Mouse (Mus musculus) megakaryocyte, embryonic 14.5 days (primary cell): ENCODE data around the gene Htr5b. TPM values are rescaled to one million over a fixed set of nuclear protein-coding genes. Genes with fewer than 3 reads are reported as not detected.

Experiments
- H3K27me3 ChIP-seq: replicated peaks from 2 replicates; pipeline ENCODE3; 2012; ENCODE audit warnings: inconsistent platforms
- H3K36me3 ChIP-seq: replicated peaks from 2 replicates; pipeline ENCODE3; 2012; ENCODE audit warnings: low read length, inconsistent platforms, mixed read lengths
- H3K4me1 ChIP-seq: 2 replicates; pipeline ENCODE4 v1.6.1; 2012; ENCODE audit warnings: inconsistent platforms
- H3K4me3 ChIP-seq: replicated peaks from 2 replicates; pipeline ENCODE3; 2012; ENCODE audit warnings: moderate library complexity, mild to moderate bottlenecking, inconsistent platforms
- H3K9me3 ChIP-seq: 2 replicates; pipeline ENCODE4 v1.6.1; 2012; ENCODE audit warnings: inconsistent platforms
- FLI1 ChIP-seq: IDR thresholded peaks from 2 replicates; pipeline ENCODE4 v1.6.1; 2012; ENCODE audit warnings: low read length, inconsistent platforms, mixed read lengths
- GATA1 ChIP-seq: IDR thresholded peaks from 3 replicates; pipeline ENCODE4 v1.6.1; 2012; ENCODE audit warnings: mixed read lengths, low read length, inconsistent platforms, borderline replicate concordance
- polyA plus RNA-seq: library from polyadenylated mRNA; stranded (reverse); fragments of >175 nt; gene quantifications from 2 replicates; pipeline ENCODE4 v1.2.3, GENCODE M21; 2012; ENCODE audit warnings: low replicate concordance; ENCODE audit not compliant: insufficient read depth

The Htr5b gene
- not detected in 2 replicates for polyA plus RNA-seq

DNA sequence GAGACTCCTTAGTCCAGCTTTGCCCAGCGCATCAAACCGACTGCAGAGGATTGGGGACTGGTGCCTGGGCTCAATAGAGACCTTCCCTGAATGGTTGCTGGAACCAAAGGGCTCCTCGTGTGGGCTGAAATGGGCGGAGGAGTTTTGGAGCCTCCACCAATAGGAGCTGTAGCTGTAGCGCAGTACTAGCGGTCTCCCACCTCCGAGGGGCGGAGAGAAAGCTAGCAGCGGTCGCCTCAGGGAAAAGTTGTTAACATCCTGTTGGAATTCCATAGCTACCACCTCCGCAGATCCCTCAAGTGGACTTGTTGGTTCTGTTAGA lies at the start of gene Htr5b:
Htr5b (minus strand) TSS at position 67 of the 322 bp plus-strand sequence.
- Histone ChIP-seq H3K4me3 (peak within 1 kb of the TSS; percentile 85), H3K9me3 (peaks cover 10% of the 10 kb centered on the region), H3K36me3 (no peaks in the 10 kb centered on the region), H3K27me3 (peaks cover 44% of the 10 kb centered on the region), H3K4me1 (peaks cover 16% of the 10 kb centered on the region)
- TF ChIP-seq FLI1, result no peak
- no peak for TF ChIP-seq GATA1

- peaks cover 2% of the 10 kb centered on the region for H3K27me3 ChIP-seq
- TF ChIP-seq FLI1, result no peak
- no peak for TF ChIP-seq GATA1
- no peaks in the 10 kb centered on the region for H3K4me1 ChIP-seq
- H3K9me3 ChIP-seq, result no peaks in the 10 kb centered on the region
- no peak overlapping the region for H3K4me3 ChIP-seq
- H3K36me3 ChIP-seq, result no peaks in the 10 kb centered on the region
These were observed 49.2 kb upstream of the Htr5b start for GRCm38 (mm10) chr1:121577491-121577890.

DNA sequence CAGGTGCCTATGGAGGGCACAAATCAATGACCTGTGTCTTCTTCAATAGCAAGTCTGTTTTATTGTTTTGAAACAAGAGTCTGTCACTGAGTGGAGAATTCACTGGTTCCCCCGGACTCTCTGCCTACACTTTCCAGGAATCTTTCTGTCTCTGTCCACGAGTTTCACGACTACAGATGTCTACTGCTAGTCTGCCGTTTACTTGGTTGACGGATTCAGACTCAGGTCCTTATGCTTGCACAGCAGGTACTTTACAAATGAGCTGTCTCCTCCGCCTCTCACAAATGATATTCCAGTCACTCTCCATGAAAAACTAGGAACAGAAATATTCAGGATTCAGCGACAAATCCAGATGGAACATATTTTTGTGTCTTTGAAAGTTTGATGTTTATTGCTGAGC lies 42.3 kb upstream of the Htr5b start:
- Histone ChIP-seq H3K4me3 (no peak overlapping the region), H3K27me3 (no peaks in the 10 kb centered on the region), H3K9me3 (no peaks in the 10 kb centered on the region), H3K4me1 (peaks cover 7% of the 10 kb centered on the region; the same call in 1 of the 2 replicates), H3K36me3 (peaks cover 2% of the 10 kb centered on the region)
- TF ChIP-seq GATA1 (no peak), FLI1 (no peak)

DNA sequence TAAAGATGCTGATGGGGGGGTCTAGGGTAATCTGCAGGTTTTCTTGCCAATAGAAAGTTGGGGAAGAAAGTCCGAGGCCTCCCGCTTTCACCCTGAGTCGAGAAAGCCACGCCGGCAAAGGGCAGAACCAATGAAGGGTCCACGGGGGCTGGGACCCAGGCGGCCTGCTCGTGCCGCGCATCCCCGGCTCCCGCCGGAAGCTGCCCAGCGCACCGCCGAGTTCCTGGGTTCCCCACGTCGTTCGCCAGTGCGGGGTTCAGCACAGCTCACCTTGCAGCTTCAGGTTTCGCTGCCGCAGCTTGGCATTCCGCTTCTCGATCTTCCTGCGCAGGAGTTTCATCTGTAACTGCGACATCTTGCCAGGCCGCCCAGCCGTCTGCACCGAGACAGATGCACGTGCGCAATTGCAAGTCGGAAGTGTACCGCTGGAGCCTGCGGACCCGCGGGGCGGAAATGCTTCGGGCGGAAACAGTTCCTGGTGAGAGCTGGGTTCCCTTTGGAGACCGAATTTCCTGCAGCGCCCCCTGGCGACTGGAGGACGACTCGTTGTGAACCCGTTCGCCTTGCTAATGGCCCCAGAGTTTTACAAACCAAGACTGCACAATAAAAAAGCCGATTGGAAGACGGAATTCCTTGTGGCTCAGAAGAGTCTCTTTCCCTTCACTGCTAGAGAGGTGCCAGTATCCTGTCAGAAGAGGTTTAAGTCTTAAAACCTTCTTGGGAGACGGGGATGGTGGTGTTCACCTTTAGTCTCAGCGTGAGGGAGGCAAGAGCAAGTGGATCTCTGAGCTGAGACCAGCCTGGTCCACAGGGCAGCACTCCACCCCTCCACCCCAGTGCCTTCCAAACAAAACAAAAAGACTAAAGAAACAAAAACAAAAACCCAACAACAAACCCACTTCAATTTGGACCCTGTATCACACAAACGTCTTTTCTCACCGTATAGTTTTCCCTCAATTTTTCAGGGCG lies 39.5 kb upstream of the Htr5b start, which contains the start of gene Ddx18:
Ddx18 (minus strand) TSS at position 469 of the 969 bp plus-strand sequence.
- peaks cover 26% of the 10 kb centered on the region for H3K36me3 ChIP-seq
- peaks cover 10% of the 10 kb centered on the region; the same call in 1 of the 2 replicates for H3K4me1 ChIP-seq
- TF ChIP-seq GATA1 (no peak), FLI1 (0 out of 2 replicates have a peak, but pooled peaks have one; percentile 29)
- peak within 1 kb of the TSS; percentile 96 for H3K4me3 ChIP-seq
- H3K9me3 ChIP-seq, result no peaks in the 10 kb centered on the region
- H3K27me3 ChIP-seq, result no peaks in the 10 kb centered on the region

GRCm38 (mm10) chr1:121557861-121558260 lies 29.6 kb upstream of the Htr5b start:
- Histone ChIP-seq H3K9me3 (no peaks in the 10 kb centered on the region), H3K36me3 (peaks cover 95% of the 10 kb centered on the region), H3K4me1 (peaks cover 3% of the 10 kb centered on the region; the same call in 1 of the 2 replicates), H3K27me3 (no peaks in the 10 kb centered on the region), H3K4me3 (no peak overlapping the region)
- TF ChIP-seq FLI1, result no peak
- TF ChIP-seq GATA1, result no peak

DNA sequence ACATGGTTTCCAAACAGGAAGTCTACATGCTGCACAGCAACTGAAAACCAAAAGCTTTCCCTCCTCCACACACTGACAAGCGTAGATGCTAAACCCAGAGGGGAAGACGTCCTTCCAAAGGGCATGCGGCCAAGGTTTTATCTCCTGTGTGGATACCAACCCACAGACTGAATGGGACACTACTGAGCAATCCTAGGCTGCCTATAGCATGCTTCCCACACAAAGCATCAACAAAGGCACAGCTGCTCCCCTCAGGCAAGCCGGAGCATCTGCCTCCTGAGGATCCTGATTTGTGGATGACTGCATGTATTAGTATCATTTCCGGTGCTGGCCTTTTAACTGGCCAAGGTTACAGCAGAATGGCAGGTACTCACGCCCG lies 23.2 kb upstream of the Htr5b start:
- Histone ChIP-seq H3K9me3 (no peaks in the 10 kb centered on the region; the same call in 1 of the 2 replicates), H3K27me3 (no peaks in the 10 kb centered on the region), H3K4me3 (no peak overlapping the region), H3K4me1 (peaks cover 8% of the 10 kb centered on the region; the same call in 1 of the 2 replicates), H3K36me3 (peaks cover 57% of the 10 kb centered on the region)
- no peak for TF ChIP-seq FLI1
- no peak for TF ChIP-seq GATA1

DNA sequence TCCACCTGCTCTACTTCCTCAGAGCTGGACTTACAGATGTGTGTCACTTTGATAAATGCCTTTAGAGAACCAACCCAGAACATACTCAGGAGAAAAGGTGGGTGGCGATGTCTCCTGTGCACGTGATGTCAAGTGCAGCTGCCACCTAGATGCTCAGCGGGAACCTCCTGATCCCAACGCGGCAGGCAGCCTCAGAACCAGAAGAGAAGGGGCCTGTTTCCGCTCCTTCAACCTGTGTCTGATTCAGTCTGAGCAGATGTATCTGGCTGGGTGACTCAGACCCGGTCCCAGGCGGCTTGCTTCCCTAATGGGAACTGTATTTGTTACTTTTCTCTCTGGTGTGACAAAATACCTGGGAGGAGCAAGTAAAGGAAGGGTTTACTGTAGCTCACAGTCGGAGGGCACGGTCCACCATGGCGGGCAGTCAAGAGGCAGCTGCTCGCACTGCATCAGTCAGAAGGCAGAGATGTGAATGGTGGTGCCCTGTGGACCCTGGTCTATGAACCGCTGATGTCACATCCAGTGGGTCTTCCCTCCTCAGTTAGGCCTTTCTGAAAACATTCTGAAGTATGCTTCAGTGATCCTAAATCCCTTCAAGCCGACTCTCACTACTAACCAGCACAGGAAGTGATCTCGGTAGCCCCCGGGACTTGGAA lies 22.7 kb upstream of the Htr5b start:
- H3K4me3 ChIP-seq, result no peak overlapping the region
- H3K36me3 ChIP-seq, result peaks cover 52% of the 10 kb centered on the region
- TF ChIP-seq FLI1 (no peak), GATA1 (no peak)
- peaks cover under 1% of the 10 kb centered on the region for H3K27me3 ChIP-seq
- peaks cover 8% of the 10 kb centered on the region; the same call in 1 of the 2 replicates for H3K4me1 ChIP-seq
- no peaks in the 10 kb centered on the region; the same call in 1 of the 2 replicates for H3K9me3 ChIP-seq

DNA sequence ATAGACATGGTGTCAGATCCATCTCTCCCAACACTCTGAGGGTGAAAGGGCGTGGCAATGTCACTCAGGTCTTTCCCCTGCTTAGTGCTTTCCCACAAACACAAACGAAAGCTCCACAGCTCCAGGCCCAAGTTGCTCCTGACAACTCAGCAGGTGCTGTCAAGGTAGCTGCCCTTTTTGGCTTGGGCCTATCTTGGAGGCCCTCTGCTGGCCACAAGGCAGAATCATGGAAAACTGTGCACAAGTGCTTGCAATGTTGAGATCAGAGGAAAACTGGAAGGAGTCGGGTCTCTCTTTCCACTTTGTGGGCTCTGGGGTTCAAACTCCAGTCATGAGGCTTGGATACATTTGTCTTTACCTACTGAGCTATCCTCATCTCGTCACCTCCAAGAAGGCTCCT lies 21.2 kb upstream of the Htr5b start:
- peaks cover 8% of the 10 kb centered on the region; the same call in 1 of the 2 replicates for H3K4me1 ChIP-seq
- no peaks in the 10 kb centered on the region; the same call in 1 of the 2 replicates for H3K9me3 ChIP-seq
- H3K36me3 ChIP-seq, result peaks cover 37% of the 10 kb centered on the region
- no peak overlapping the region for H3K4me3 ChIP-seq
- peaks cover 2% of the 10 kb centered on the region for H3K27me3 ChIP-seq
- TF ChIP-seq FLI1 (no peak), GATA1 (no peak)

- peaks cover 31% of the 10 kb centered on the region for H3K36me3 ChIP-seq
- TF ChIP-seq GATA1, result no peak
- TF ChIP-seq FLI1, result no peak
- no peak overlapping the region for H3K4me3 ChIP-seq
- H3K27me3 ChIP-seq, result peaks cover 2% of the 10 kb centered on the region
- H3K9me3 ChIP-seq, result no peaks in the 10 kb centered on the region; the same call in 1 of the 2 replicates
- peaks cover 8% of the 10 kb centered on the region; the same call in 1 of the 2 replicates for H3K4me1 ChIP-seq
These were observed 20.4 kb upstream of the Htr5b start for GRCm38 (mm10) chr1:121548667-121549066.

DNA sequence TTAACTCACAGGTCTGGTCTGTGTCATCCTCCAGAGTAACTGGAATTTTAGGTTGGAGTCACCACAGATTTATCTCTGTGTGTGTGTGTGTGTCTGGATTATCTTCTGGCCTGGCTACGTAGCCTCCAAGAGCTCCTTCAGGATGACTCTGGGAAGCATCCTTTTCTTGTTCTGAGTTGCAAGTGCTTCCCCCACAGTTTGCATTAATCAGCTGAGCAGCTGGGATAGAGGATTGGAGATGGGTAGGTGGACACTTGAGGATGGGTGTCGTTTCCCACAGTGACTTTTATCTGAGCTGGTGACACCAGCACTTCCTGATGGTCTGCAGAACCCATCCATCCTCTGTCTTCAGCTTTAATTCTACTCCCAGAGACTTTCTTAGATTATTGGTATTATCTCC lies 18.6 kb upstream of the Htr5b start:
- Histone ChIP-seq H3K4me3 (no peak overlapping the region), H3K4me1 (peaks cover 8% of the 10 kb centered on the region; the same call in 1 of the 2 replicates), H3K27me3 (peaks cover 2% of the 10 kb centered on the region), H3K9me3 (no peaks in the 10 kb centered on the region; the same call in 1 of the 2 replicates), H3K36me3 (peaks cover 16% of the 10 kb centered on the region)
- TF ChIP-seq GATA1 (no peak), FLI1 (no peak)
